Mouse (Mus musculus) embryonic fibroblast, embryonic 13.5 days (primary cell): ENCODE results near the gene Ak4.

Experiments used
- CTCF ChIP-seq: IDR thresholded peaks from 2 replicates; pipeline ENCODE4 v1.5.1; 2011; ENCODE audit warnings: mild to moderate bottlenecking, control low read depth, low read length, moderate library complexity, borderline replicate concordance; ENCODE audit not compliant: insufficient read depth
- POLR2A ChIP-seq: IDR thresholded peaks from 2 replicates; pipeline ENCODE4 v1.6.1; 2011; ENCODE audit warnings: low read depth, mild to moderate bottlenecking, control low read depth, low read length, moderate library complexity

- TF ChIP-seq POLR2A (no peak), CTCF (no peak)
Observed at GRCm38 (mm10) chr4:101372751-101373150, 46.3 kb upstream of the Ak4 start.
